Mouse (Mus musculus) lung, adult 2 months (tissue): ENCODE measurements around the gene Sigmar1. TPM values are rescaled to one million over a fixed set of nuclear protein-coding genes. Genes with fewer than 3 reads are reported as not detected.

ENCODE experiments used
- DNase-seq: peaks from one replicate; pipeline ENCODE4 v3.0.0; 2022
- H3K4me1 ChIP-seq: fragments of 200-500 bp; 2 replicates; pipeline ENCODE4 v1.6.1; 2011; ENCODE audit warnings: low read length; ENCODE audit not compliant: control insufficient read depth, insufficient read depth
- H3K4me3 ChIP-seq: fragments of 200-500 bp; replicated peaks from 2 replicates; pipeline ENCODE3; 2011; ENCODE audit warnings: low read depth, mild to moderate bottlenecking, control low read depth, low read length; ENCODE audit errors: extremely low read depth
- CTCF ChIP-seq: fragments of 200-500 bp; IDR thresholded peaks from 2 replicates; pipeline ENCODE4 v1.5.1; 2011; ENCODE audit warnings: mild to moderate bottlenecking, low read length, control low read depth; ENCODE audit not compliant: insufficient read depth
- POLR2A ChIP-seq: fragments of 200-500 bp; IDR thresholded peaks from 2 replicates; pipeline ENCODE4 v1.6.1; 2011; ENCODE audit warnings: low read depth, mild to moderate bottlenecking, control low read depth, low read length, borderline replicate concordance; ENCODE audit errors: extremely low read depth
- WGBS: fragments of 180-500 bp; shearing (Covaris S2); methylation state at CpG from one replicate; pipeline ENCODE4 v1.1.7; 2018; 5-methylcytosine and 5-hydroxymethylcytosine counted together
- polyA plus RNA-seq: library from polyadenylated mRNA; depleted of rRNA; stranded (reverse); fragments of >200 nt; gene quantifications from 2 replicates; pipeline ENCODE4 v1.2.3, GENCODE M21; 2012

Gene Sigmar1
- polyA plus RNA-seq, 1 experiment = 70.9 TPM

DNA sequence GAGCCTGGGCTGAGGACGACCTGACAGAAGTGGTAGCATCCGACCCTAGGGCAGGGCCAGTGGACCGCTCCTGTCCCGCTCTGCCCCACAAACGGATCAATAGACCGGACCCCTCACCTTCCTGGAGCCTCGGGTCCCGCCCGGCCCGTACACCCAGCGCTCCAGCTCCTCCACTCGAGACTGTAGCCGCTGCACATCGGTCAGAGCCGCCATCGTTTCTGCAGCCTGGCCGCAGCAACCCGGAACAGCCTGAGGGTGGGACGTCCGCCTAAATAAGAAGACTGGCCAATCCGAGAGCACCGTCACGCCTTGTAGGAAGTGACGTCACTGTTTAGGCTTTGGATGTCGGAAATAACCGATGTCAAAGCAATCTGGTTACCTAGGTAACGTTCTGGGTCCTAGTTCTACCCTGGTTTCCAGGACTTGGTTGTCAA, 33.0 kb downstream of the Sigmar1 start, which contains the start of gene Dctn3:
Gene Dctn3, minus strand, starts transcription at position 253 of the 434 bp plus-strand sequence.
- Histone ChIP-seq H3K4me1 (no peaks in the 10 kb centered on the region), H3K4me3 (peak within 1 kb of the TSS; percentile 90)
- TF ChIP-seq CTCF = no peak
- TF ChIP-seq POLR2A = peak; percentile 92
- DNase-seq = peak; percentile 86
- WGBS = under 1% methylated on average over 27 of the region's 27 CpGs

DNA sequence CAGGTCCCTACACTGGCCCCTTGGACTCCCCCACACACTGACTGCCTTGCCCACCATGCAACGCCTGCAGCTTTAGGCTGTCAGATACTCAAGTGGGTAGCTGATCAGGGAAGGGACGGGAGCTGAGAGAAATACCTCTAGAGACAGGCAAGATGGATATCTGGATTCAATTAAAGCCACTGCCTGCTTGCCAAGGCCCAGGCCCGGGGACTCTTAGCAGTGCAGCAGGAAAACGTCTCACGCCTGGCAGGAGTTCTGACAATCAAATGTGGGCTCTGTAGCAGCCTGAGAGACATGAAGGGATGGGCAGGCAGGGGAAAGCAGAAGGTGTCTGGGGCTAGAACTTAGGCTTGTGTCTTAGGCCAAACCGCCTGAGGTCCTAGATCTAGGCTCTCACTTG, 39.1 kb downstream of the Sigmar1 start:
- no peak overlapping the region for H3K4me3 ChIP-seq
- WGBS = 73% methylated on average over 6 of the region's 6 CpGs
- H3K4me1 ChIP-seq = peaks cover 4% of the 10 kb centered on the region; the same call in 1 of the 2 replicates
- no peak for DNase-seq
- TF ChIP-seq CTCF (no peak), POLR2A (no peak)

DNA sequence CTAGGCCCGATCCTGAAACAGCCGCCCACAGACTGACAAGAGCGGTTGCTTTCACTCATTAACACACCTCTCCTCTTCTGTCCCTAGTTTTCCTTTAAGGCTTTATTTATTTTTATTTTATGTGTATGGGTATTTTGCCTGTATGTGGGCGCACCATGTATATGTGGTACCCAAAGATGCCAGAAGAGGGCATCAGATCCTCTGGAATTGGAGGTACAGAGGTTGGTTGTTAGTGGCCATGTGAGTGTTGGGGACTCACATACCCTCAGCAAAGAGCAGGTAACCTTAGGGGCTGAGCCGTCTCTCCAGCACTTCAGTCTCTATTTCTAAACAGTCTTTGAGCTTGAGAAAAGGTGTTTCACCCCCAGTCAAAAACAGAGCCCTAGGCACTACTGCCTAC, 40.4 kb downstream of the Sigmar1 start:
- WGBS = 87% methylated on average over 5 of the region's 5 CpGs
- Histone ChIP-seq H3K4me1 (peaks cover 5% of the 10 kb centered on the region; the same call in 1 of the 2 replicates), H3K4me3 (no peak overlapping the region)
- no peak for DNase-seq
- TF ChIP-seq CTCF (no peak), POLR2A (no peak)

DNA sequence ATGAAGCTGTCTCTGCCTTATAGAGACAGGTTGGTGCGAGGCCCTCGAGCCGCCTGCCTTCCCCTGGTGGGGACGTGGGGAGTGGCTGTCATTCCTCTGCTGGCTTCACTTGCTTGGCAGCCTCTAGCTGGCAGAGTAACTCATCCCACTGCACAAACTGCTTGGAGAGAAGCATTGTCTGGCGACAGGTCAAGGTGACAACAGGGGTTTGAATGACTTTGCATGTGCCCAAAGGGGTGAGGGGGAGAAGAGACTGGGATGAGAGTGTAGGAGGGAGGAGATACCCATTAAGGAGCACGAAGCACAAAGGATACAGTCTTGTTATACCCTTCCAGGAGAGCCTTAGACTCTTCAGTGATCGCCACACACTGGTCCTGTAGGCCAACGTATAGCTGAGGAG, 40.9 kb downstream of the Sigmar1 start:
- no peak overlapping the region for H3K4me3 ChIP-seq
- WGBS = 72% methylated on average over 8 of the region's 8 CpGs
- no peak for TF ChIP-seq CTCF
- no peak for TF ChIP-seq POLR2A
- DNase-seq = no peak
- peaks cover 5% of the 10 kb centered on the region; the same call in 1 of the 2 replicates for H3K4me1 ChIP-seq

DNA sequence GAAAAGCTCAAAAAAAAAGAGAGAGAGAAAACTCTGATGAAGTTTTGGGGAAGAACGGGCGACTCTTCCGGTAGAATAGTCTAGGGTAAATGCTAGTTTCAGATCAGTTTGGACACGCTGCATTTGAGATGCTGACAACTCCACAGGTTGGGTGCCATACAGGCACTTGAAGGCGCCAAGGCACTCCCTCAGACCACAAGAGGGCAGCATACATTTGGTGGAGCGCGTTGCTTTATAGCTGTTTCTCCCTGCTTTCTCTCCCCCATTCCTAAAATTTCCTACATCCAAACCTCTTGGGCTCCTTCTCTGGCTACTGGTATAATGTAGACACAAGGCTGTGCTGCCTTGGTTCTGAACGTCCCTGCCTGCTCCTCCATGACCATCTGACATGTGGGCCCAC, 41.7 kb downstream of the Sigmar1 start:
- peak; percentile 49 for DNase-seq
- peaks cover 5% of the 10 kb centered on the region; the same call in 1 of the 2 replicates for H3K4me1 ChIP-seq
- WGBS = 14% methylated on average over 8 of the region's 8 CpGs
- H3K4me3 ChIP-seq = no peak overlapping the region
- TF ChIP-seq CTCF (peak; percentile 88), POLR2A (no peak)

DNA sequence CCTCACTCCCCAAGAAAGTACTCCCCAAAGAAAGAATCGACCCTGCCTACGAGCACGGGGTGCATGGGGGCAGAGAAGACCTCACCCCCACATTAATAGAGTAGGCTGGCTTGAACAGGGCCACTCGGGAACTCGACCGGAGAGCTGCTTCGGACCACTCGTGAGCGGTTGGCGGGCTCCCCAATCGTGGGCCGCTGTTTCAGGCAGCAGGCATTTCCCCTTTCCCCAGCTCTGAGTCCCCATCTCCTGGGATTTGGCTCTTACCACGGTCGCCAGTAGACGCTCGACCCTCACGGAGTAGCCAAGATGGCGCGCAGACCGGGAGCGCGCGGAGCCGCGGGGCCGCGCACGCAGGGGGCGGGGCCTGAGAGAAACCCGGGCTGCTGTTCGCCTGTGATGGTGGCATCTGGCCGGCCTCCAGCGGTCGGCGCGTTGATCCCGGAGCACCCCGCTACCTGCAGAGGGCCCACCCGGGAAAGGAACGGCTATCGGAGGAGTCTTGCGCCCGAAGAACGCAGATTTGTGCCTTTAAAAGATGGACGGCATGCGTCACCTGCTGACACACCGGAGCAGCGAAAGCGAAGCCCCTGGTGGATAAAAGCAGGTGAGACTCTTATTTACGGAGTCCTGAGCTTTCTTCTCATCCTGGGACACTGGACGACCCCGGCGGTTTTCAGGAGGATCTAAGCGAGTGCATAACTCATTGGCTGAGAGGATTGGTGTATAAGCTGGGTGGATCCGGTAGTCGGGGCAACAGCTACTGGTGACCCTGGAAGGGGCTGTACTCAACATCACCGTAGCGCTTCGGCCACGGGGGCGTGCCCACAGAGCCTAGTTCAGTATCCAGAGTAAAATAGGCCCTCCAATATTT, 42.5 kb downstream of the Sigmar1 start, which contains the start of gene Rpp25l:
Gene Rpp25l, minus strand, starts transcription at position 338 of the 871 bp plus-strand sequence.
- Histone ChIP-seq H3K4me3 (peak within 1 kb of the TSS; percentile 73), H3K4me1 (peaks cover 5% of the 10 kb centered on the region; the same call in 1 of the 2 replicates)
- TF ChIP-seq POLR2A (peak; percentile 91), CTCF (no peak)
- DNase-seq = peak; percentile 89
- WGBS = under 1% methylated on average over 61 of the region's 61 CpGs

DNA sequence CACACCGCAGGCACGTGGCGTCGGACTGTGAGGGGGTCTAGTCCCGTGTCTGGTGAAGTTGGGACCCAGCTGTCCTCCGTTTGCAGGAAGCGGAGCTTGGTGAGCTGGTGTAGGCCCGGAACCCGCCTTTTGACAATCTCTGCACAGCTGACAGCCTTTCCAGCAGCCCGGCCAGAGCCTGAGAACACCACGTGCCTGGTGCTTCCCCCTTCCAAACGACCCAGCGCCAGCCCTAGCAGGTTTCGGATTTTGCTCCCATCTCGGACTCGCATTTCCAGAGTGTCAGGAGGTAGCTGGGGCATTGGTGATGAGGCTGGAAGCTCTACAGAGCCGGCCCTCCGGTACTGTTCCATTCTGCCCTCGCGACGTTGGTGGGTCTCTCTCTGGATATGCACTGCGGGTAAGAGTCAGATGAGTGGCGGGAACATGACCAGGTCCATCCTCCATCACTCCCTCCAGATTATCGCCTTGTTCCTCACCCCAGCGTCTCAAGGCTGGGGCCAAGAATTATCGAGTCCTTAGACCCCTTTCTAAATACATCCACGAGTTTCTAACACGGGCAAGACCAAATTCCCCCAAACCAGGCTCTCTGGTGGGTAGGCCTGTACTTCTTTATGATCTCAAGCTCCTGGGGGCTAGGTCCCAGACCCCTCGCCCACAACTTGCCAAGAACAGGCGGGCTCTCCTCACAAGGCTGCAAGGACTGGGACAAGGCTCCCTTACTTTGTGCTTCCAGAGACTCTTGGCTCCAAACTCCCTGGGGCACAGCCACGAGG, 43.3 kb downstream of the Sigmar1 start:
- 31% methylated on average over 31 of the region's 31 CpGs for WGBS
- no peak for DNase-seq
- Histone ChIP-seq H3K4me3 (peak overlapping the region; percentile 73), H3K4me1 (peaks cover 7% of the 10 kb centered on the region)
- TF ChIP-seq CTCF (no peak), POLR2A (no peak)

DNA sequence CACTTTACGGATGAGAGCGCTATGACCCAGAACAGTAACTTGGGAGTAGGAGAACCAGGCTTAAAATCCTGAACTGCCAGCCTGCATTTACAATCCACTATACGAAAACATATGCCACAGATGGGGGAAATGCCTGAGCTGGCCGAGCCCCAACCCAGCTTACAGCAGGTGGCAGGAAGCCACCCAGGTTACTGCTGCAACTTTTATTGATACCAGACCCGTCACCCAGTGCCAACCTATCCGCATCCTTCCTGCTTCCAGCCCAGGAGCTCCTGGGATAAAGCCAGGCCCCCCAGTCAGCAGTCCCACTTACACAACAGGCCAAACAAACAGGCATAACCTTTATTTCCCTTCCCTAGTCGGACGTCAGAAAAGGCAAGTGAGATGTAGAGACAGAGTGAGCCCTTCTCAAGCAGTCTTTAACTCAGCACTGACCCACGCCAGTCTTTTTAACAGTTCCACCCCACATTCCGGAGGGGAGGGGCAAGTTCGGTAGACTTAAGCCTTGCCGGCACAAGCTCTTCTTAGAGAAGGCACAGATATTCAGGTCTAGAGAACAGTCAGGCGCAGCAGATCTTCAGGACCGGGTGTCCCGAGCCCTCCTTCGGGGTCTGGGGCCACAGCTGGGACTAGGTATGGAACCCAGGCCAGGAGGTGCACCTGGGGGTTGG, 44.1 kb downstream of the Sigmar1 start:
- Histone ChIP-seq H3K4me1 (peaks cover 7% of the 10 kb centered on the region), H3K4me3 (no peak overlapping the region)
- TF ChIP-seq POLR2A = no peak
- WGBS = 65% methylated on average over 16 of the region's 16 CpGs
- no peak for DNase-seq

DNA sequence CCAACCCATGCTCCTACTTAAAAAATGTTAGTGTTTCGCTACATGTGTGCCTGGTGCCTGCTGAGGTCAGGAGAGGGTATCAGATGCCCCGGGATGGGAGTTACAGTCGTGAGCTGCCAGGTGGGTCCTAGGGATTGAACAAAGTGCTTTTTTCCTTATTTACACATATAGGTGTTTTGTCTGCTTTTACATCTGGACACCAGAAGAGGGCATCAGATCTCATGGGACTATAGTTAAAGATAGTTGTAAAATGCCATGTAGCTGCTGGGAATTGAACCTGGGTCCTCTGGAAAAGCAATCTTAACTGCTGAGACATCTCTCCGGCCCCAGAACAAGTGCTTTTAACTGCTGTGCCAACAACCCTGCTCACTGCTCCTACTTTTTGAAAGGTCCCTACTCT, 45.7 kb downstream of the Sigmar1 start:
- TF ChIP-seq POLR2A = no peak
- no peak for TF ChIP-seq CTCF
- DNase-seq = no peak
- Histone ChIP-seq H3K4me3 (no peak overlapping the region), H3K4me1 (peaks cover 7% of the 10 kb centered on the region)
- 55% methylated on average over 4 of the region's 4 CpGs for WGBS
